In genomic region chr6:136803093-136803738, GRCm38 (mm10) we compare ENCODE assay signal across 8 mouse cellular contexts. TPM values are rescaled to one million over a fixed set of nuclear protein-coding genes. Genes with fewer than 3 reads are reported as not detected.
DNase-seq lines count a peak whose midpoint lies in the region; ATAC-seq and TF ChIP-seq lines count a peak whose summit lies in the region.

No protein-coding gene starts in this region.

- H3K4me3 ChIP-seq in layer of hippocampus, adult 2 months: peak overlapping the region; percentile 65
- peak overlapping the region; percentile 88 for H3K4me3 ChIP-seq in cortical plate, adult 2 months (ENCODE audit: insufficient read depth, low read length)
- peak overlapping the region; percentile 74 for H3K4me3 ChIP-seq in hindbrain, embryonic 16.5 days (ENCODE audit: low read length)

- WGBS in hindbrain, embryonic 16.5 days: 21% methylated on average over 12 of the region's 12 CpGs

- no peaks in the 10 kb centered on the region for H3K27me3 ChIP-seq in hindbrain, embryonic 16.5 days (replicated peaks; ENCODE audit: control insufficient read depth, insufficient read depth, low read length)

- H3K27ac ChIP-seq in layer of hippocampus, adult 2 months: peak overlapping the region; percentile 99
- no peak overlapping the region for H3K27ac ChIP-seq in cortical plate, adult 2 months (ENCODE audit: insufficient read depth, low read length)
- H3K27ac ChIP-seq in hindbrain, embryonic 16.5 days (ENCODE audit: low read depth, low read length): peak overlapping the region; percentile 100

- no peak for DNase-seq in layer of hippocampus, adult 2 months (ENCODE audit: low spot score in 2 of 2)
- DNase-seq in layer of hippocampus, postnatal 14 days (ENCODE audit: low spot score in 2 of 2): no peak
- no peak for DNase-seq in right cerebral cortex, adult 2 months (ENCODE audit: low spot score in 2 of 2)
- no peak for DNase-seq in T-cell, adult 2 months (ENCODE audit: low spot score)
- DNase-seq in left cerebral cortex, postnatal 36 days (ENCODE audit: low spot score in 2 of 2): no peak

- TF ChIP-seq CTCF in layer of hippocampus, adult 2 months (conservative IDR thresholded peaks at IDR 0.05): no peak
- TF ChIP-seq CTCF in cortical plate, adult 2 months (IDR thresholded peaks at IDR 0.05; ENCODE audit: extremely low read depth, insufficient read depth, low read length): no peak

- no peaks in the 10 kb centered on the region for H3K36me3 ChIP-seq in hindbrain, embryonic 16.5 days (ENCODE audit: control insufficient read depth, insufficient read depth, low read length)

- H3K9ac ChIP-seq in hindbrain, embryonic 16.5 days (ENCODE audit: low read depth, low read length): peak overlapping the region; percentile 92

- intact Hi-C loops in left cerebral cortex, postnatal 36 days (cut with DNase I): no loop called here

- H3K9me3 ChIP-seq in hindbrain, embryonic 16.5 days (ENCODE audit: control insufficient read depth, low read length): no peaks in the 10 kb centered on the region

- peak; percentile 12; the same call in 1 of the 2 replicates for ATAC-seq in hindbrain, embryonic 16.5 days
- ATAC-seq in monocyte, adult 5-6 weeks (replicated peaks; ENCODE audit: insufficient number of reproducible peaks, low FRiP score, low TSS enrichment, poor library complexity, severe bottlenecking): 0 out of 2 replicates have a peak, but pooled peaks have one; percentile 1

- peak overlapping the region; percentile 91 for H3K4me2 ChIP-seq in hindbrain, embryonic 16.5 days (ENCODE audit: low read length)

- no peaks in the 10 kb centered on the region for H3K4me1 ChIP-seq in cortical plate, adult 2 months (ENCODE audit: control insufficient read depth, insufficient read depth, low read length)
- peaks cover 15% of the 10 kb centered on the region for H3K4me1 ChIP-seq in hindbrain, embryonic 16.5 days (ENCODE audit: control insufficient read depth, insufficient read depth, low read depth, low read length)

- TF ChIP-seq POLR2A in cortical plate, adult 2 months (IDR thresholded peaks at IDR 0.05; ENCODE audit: extremely low read depth, insufficient read depth, low read length): no peak

RNA-seq across cellular contexts. Expression of gene Hist4h4, which starts 1.0 kb away (rescaled TPM):
- total RNA-seq in layer of hippocampus, adult 2 months (2021): 10 to 100 TPM; 11.6 to 12.8 TPM
- total RNA-seq in layer of hippocampus, postnatal 14 days (2021): 10 to 100 TPM; 10.9 to 12.0 TPM
- 0.51 and 1.1 TPM in 2 replicates for polyA plus RNA-seq in cortical plate, adult 2 months (2012; rRNA removed)
- 0.35 and 0.54 TPM in 2 replicates for polyA plus RNA-seq in hindbrain, embryonic 16.5 days (2015; fragmentation: Nextera tagmentation; extraction: Ambion mirVana)
- total RNA-seq in monocyte, adult 5-6 weeks (2017): 2.3 to 11.2 TPM (median 4.9 TPM) in 3 replicates
- 10 to 100 TPM in 1 of 2 experiments, 1 to 10 TPM in 1; 9.2 to 11.7 TPM for total RNA-seq in left cerebral cortex, postnatal 36 days (2021)

RNA-seq across cellular contexts. Expression of gene H2afj, which starts 4.8 kb away (rescaled TPM):
- 10 to 100 TPM; 69.6 to 72.3 TPM for total RNA-seq in layer of hippocampus, adult 2 months (2021)
- 10 to 100 TPM; 72.0 to 72.6 TPM for total RNA-seq in layer of hippocampus, postnatal 14 days (2021)
- 135 and 139 TPM in 2 replicates for polyA plus RNA-seq in cortical plate, adult 2 months (2012; rRNA removed)
- 101 and 104 TPM in 2 replicates for polyA plus RNA-seq in hindbrain, embryonic 16.5 days (2015; fragmentation: Nextera tagmentation; extraction: Ambion mirVana)
- total RNA-seq in monocyte, adult 5-6 weeks (2017): 54.2 to 78.4 TPM (median 59.5 TPM) in 3 replicates
- total RNA-seq in left cerebral cortex, postnatal 36 days (2021): 10 to 100 TPM; 55.2 to 67.5 TPM

RNA-seq across cellular contexts. Expression of gene Gucy2c, which starts 21.7 kb away (rescaled TPM):
- under 1 TPM; 0.36 to 0.54 TPM for total RNA-seq in layer of hippocampus, adult 2 months (2021)
- under 1 TPM; 0.46 to 0.52 TPM for total RNA-seq in layer of hippocampus, postnatal 14 days (2021)
- 0.11 and 0.15 TPM in 2 replicates for polyA plus RNA-seq in cortical plate, adult 2 months (2012; rRNA removed)
- polyA plus RNA-seq in hindbrain, embryonic 16.5 days (2015; fragmentation: Nextera tagmentation; extraction: Ambion mirVana): 0.10 and 0.19 TPM in 2 replicates
- 0.10 to 1.1 TPM in 2 of 3 replicates, not detected in the other for total RNA-seq in monocyte, adult 5-6 weeks (2017)
- under 1 TPM; 0.32 to 0.39 TPM for total RNA-seq in left cerebral cortex, postnatal 36 days (2021)

RNA-seq across cellular contexts. Expression of gene BC049715, which starts 24.2 kb away (rescaled TPM):
- total RNA-seq in layer of hippocampus, adult 2 months (2021): 1 to 10 TPM; 3.8 to 5.4 TPM
- 1 to 10 TPM; 2.2 to 4.6 TPM for total RNA-seq in layer of hippocampus, postnatal 14 days (2021)
- polyA plus RNA-seq in cortical plate, adult 2 months (2012; rRNA removed): 1.0 and 1.4 TPM in 2 replicates
- 1.0 and 1.3 TPM in 2 replicates for polyA plus RNA-seq in hindbrain, embryonic 16.5 days (2015; fragmentation: Nextera tagmentation; extraction: Ambion mirVana)
- total RNA-seq in monocyte, adult 5-6 weeks (2017): 0.96 to 3.7 TPM (median 2.5 TPM) in 3 replicates
- total RNA-seq in left cerebral cortex, postnatal 36 days (2021): 1 to 10 TPM; 3.5 to 4.7 TPM

RNA-seq across cellular contexts. Expression of gene Wbp11, which starts 24.8 kb away (rescaled TPM):
- total RNA-seq in layer of hippocampus, adult 2 months (2021): 100 to 1,000 TPM; 134 to 138 TPM
- 100 to 1,000 TPM; 123 to 133 TPM for total RNA-seq in layer of hippocampus, postnatal 14 days (2021)
- 59.7 and 64.0 TPM in 2 replicates for polyA plus RNA-seq in cortical plate, adult 2 months (2012; rRNA removed)
- polyA plus RNA-seq in hindbrain, embryonic 16.5 days (2015; fragmentation: Nextera tagmentation; extraction: Ambion mirVana): 65.6 and 78.1 TPM in 2 replicates
- total RNA-seq in monocyte, adult 5-6 weeks (2017): 46.3 to 120 TPM (median 81.0 TPM) in 3 replicates
- total RNA-seq in left cerebral cortex, postnatal 36 days (2021): 100 to 1,000 TPM; 122 to 125 TPM
